17 mouse cellular contexts compared by ENCODE assay signal in genomic region chr8:88262831-88263635, GRCm38 (mm10). TPM values are rescaled to one million over a fixed set of nuclear protein-coding genes. Genes with fewer than 3 reads are reported as not detected.
DNase-seq lines count a peak whose midpoint lies in the region; ATAC-seq and TF ChIP-seq lines count a peak whose summit lies in the region.
"Had no signal": no experiment of that assay in that cellular context is flagged by ENCODE, and none has a peak within 500 bp of the region (broad histone marks: within the 10 kb centered on the region; RNA-seq: fewer than 3 reads in every experiment).

No protein-coding gene starts in this region.

- H3K27me3 ChIP-seq in heart, embryonic 16.5 days (ENCODE audit: control insufficient read depth, insufficient read depth, low read length) = no peaks in the 10 kb centered on the region
- H3K27me3 ChIP-seq in ES-Bruce4 (ENCODE audit: control insufficient read depth, insufficient read depth, low read length, poor library complexity, severe bottlenecking) = no peaks in the 10 kb centered on the region
- H3K27me3 ChIP-seq in embryonic facial prominence, embryonic 10.5 days (replicated peaks; ENCODE audit: low read depth, poor library complexity, severe bottlenecking) = no peaks in the 10 kb centered on the region
- H3K27me3 ChIP-seq in limb, embryonic 12.5 days = no peaks in the 10 kb centered on the region
- H3K27me3 ChIP-seq: embryonic facial prominence, embryonic 12.5 days; limb, embryonic 13.5 days; midbrain, embryonic 15.5 days; neural tube, embryonic 12.5 days had no signal

- peaks cover 7% of the 10 kb centered on the region for H3K4me1 ChIP-seq in heart, embryonic 16.5 days (ENCODE audit: control insufficient read depth, insufficient read depth, low read length)
- peaks cover 6% of the 10 kb centered on the region for H3K4me1 ChIP-seq in ES-Bruce4 (ENCODE audit: control insufficient read depth, insufficient read depth, low read length)
- peaks cover 24% of the 10 kb centered on the region for H3K4me1 ChIP-seq in embryonic facial prominence, embryonic 10.5 days
- peaks cover 7% of the 10 kb centered on the region for H3K4me1 ChIP-seq in limb, embryonic 12.5 days (replicated peaks)
- H3K4me1 ChIP-seq: midbrain, embryonic 15.5 days had no signal

- DNase-seq in heart, adult 8-10 months (ENCODE audit: low spot score) = no peak
- DNase-seq in embryonic facial prominence, embryonic 10.5 days (ENCODE audit: low spot score) = no peak
- no peak for DNase-seq in layer of hippocampus, adult 18-20 months (ENCODE audit: low spot score in 2 of 2)
- no peak for DNase-seq in gastrocnemius, postnatal 14 days
- DNase-seq in thymus, postnatal 10 days (ENCODE audit: low spot score in 2 of 2) = no peak
- DNase-seq: cerebellum, postnatal 25 days; heart, postnatal 4 days; retina, postnatal 1 day; thymus, adult 18-20 months had no signal

- H3K36me3 ChIP-seq in heart, embryonic 16.5 days (ENCODE audit: control insufficient read depth, insufficient read depth) = peaks cover 4% of the 10 kb centered on the region; the same call in 1 of the 2 replicates
- no peaks in the 10 kb centered on the region for H3K36me3 ChIP-seq in ES-Bruce4 (ENCODE audit: control insufficient read depth, insufficient read depth, low read length, poor library complexity, severe bottlenecking)
- peaks cover 9% of the 10 kb centered on the region; the same call in 1 of the 2 replicates for H3K36me3 ChIP-seq in embryonic facial prominence, embryonic 10.5 days (replicated peaks)
- peaks cover 9% of the 10 kb centered on the region for H3K36me3 ChIP-seq in limb, embryonic 12.5 days
- H3K36me3 ChIP-seq: embryonic facial prominence, embryonic 12.5 days; midbrain, embryonic 15.5 days; neural tube, embryonic 12.5 days had no signal

- H3K9me3 ChIP-seq in heart, embryonic 16.5 days (replicated peaks; ENCODE audit: control insufficient read depth, low read length) = no peaks in the 10 kb centered on the region
- H3K9me3 ChIP-seq in ES-Bruce4 (replicated peaks; ENCODE audit: control insufficient read depth, insufficient read depth, low read length, poor library complexity, severe bottlenecking) = no peaks in the 10 kb centered on the region
- no peaks in the 10 kb centered on the region for H3K9me3 ChIP-seq in embryonic facial prominence, embryonic 10.5 days
- H3K9me3 ChIP-seq in limb, embryonic 12.5 days = no peaks in the 10 kb centered on the region
- H3K9me3 ChIP-seq: embryonic facial prominence, embryonic 12.5 days; limb, embryonic 13.5 days; midbrain, embryonic 15.5 days; neural tube, embryonic 12.5 days had no signal

- ATAC-seq in heart, embryonic 16.5 days (replicated peaks; ENCODE audit: extremely low read depth, insufficient read depth, low FRiP score) = 0 out of 2 replicates have a peak, but pooled peaks have one; percentile 45
- ATAC-seq in limb, embryonic 12.5 days (ENCODE audit: insufficient number of reproducible peaks, insufficient read depth, low FRiP score, low TSS enrichment, low read depth) = no peak
- ATAC-seq: intestine, embryonic 16.5 days; midbrain, embryonic 15.5 days had no signal

- no peak for TF ChIP-seq POLR2A in ES-Bruce4 (IDR thresholded peaks at IDR 0.05; ENCODE audit: insufficient read depth, low read length)

- 48% methylated on average over 14 of the region's 14 CpGs for WGBS in heart, embryonic 16.5 days
- 59% methylated on average over 14 of the region's 14 CpGs for WGBS in embryonic facial prominence, embryonic 10.5 days
- 55% methylated on average over 14 of the region's 14 CpGs for WGBS in limb, embryonic 12.5 days

- no peak overlapping the region for H3K4me3 ChIP-seq in heart, embryonic 16.5 days (ENCODE audit: low read length)
- no peak overlapping the region for H3K4me3 ChIP-seq in ES-Bruce4 (ENCODE audit: low read depth, low read length)
- H3K4me3 ChIP-seq in embryonic facial prominence, embryonic 10.5 days = no peak overlapping the region
- no peak overlapping the region for H3K4me3 ChIP-seq in limb, embryonic 12.5 days (replicated peaks)
- H3K4me3 ChIP-seq: embryonic facial prominence, embryonic 12.5 days; limb, embryonic 13.5 days; midbrain, embryonic 15.5 days; neural tube, embryonic 12.5 days had no signal

- no peak overlapping the region for H3K9ac ChIP-seq in heart, embryonic 16.5 days (ENCODE audit: low read length)
- H3K9ac ChIP-seq in ES-Bruce4 (ENCODE audit: low read depth, poor library complexity, severe bottlenecking) = no peak overlapping the region
- no peak overlapping the region for H3K9ac ChIP-seq in limb, embryonic 12.5 days (replicated peaks)
- H3K9ac ChIP-seq: embryonic facial prominence, embryonic 12.5 days; limb, embryonic 13.5 days; midbrain, embryonic 15.5 days; neural tube, embryonic 12.5 days had no signal

- no peak overlapping the region for H3K27ac ChIP-seq in heart, embryonic 16.5 days (ENCODE audit: low read length)
- 0 out of 2 replicates have a peak overlapping the region, but pooled peaks have one; percentile 20 for H3K27ac ChIP-seq in ES-Bruce4 (ENCODE audit: insufficient read depth, low read length)
- peak overlapping the region; percentile 51; the same call in 1 of the 2 replicates for H3K27ac ChIP-seq in embryonic facial prominence, embryonic 10.5 days (replicated peaks)
- H3K27ac ChIP-seq in limb, embryonic 12.5 days = peak overlapping the region; percentile 66; the same call in 1 of the 2 replicates
- H3K27ac ChIP-seq: embryonic facial prominence, embryonic 12.5 days; limb, embryonic 13.5 days; midbrain, embryonic 15.5 days; neural tube, embryonic 12.5 days had no signal

- no peak overlapping the region for H3K4me2 ChIP-seq in heart, embryonic 16.5 days (ENCODE audit: low read depth, low read length)
- H3K4me2 ChIP-seq in limb, embryonic 12.5 days = no peak overlapping the region
- H3K4me2 ChIP-seq: embryonic facial prominence, embryonic 12.5 days; limb, embryonic 13.5 days; midbrain, embryonic 15.5 days; neural tube, embryonic 12.5 days had no signal

- no peak for TF ChIP-seq EP300 in ES-Bruce4 (IDR thresholded peaks at IDR 0.05; ENCODE audit: insufficient read depth, low read depth, low read length)

- TF ChIP-seq CTCF in ES-Bruce4 (IDR thresholded peaks at IDR 0.05; ENCODE audit: low read depth, low read length) = no peak

- intact Hi-C loops in gastrocnemius, postnatal 14 days (cut with DNase I; ENCODE audit: low total_unique reads) = loop anchor here (10.0 kb wide), 1 partner anchor 362 kb away; no protein-coding TSS in a partner anchor

RNA-seq across cellular contexts. Expression of gene Adcy7, which starts 9.2 kb away (rescaled TPM):
- 5.0 and 5.9 TPM in 2 replicates for polyA plus RNA-seq in heart, embryonic 16.5 days (2015; fragmentation: Nextera tagmentation; extraction: Ambion mirVana)
- total RNA-seq in heart, adult 8-10 months (2022) = 1 to 10 TPM; 3.1 to 5.0 (median 4.2) TPM
- polyA plus RNA-seq in ES-Bruce4 (2011; ENCODE audit: insufficient read depth, insufficient read length, low read depth, missing spikeins) = 1.4 and 2.1 TPM in 2 replicates
- 2.4 and 2.6 TPM in 2 replicates for polyA plus RNA-seq in embryonic facial prominence, embryonic 10.5 days (2016; fragmentation: Nextera tagmentation; extraction: Ambion mirVana)
- polyA plus RNA-seq in limb, embryonic 12.5 days (2016; fragmentation: Nextera tagmentation; extraction: Ambion mirVana) = 3.2 and 4.4 TPM in 2 replicates
- total RNA-seq in layer of hippocampus, adult 18-20 months (2021) = 1 to 10 TPM; 2.2 to 3.3 TPM
- total RNA-seq in gastrocnemius, postnatal 14 days (2021) = 10 to 100 TPM in 1 of 2 experiments, 1 to 10 TPM in 1; 6.8 to 13.3 TPM
